Mouse (Mus musculus) MEL (cell line): ENCODE data around the gene Mrpl3.

Experiments used
- CHD1 ChIP-seq: IDR thresholded peaks from 2 replicates; pipeline ENCODE4 v1.6.1; 2012; ENCODE audit warnings: low read depth, mild to moderate bottlenecking, inconsistent platforms, low read length, improper control_type of control experiment
- CHD2 ChIP-seq: IDR thresholded peaks from 2 replicates; pipeline ENCODE4 v1.6.1; 2011; ENCODE audit warnings: low read length, improper control_type of control experiment
- CTCF ChIP-seq, 3 experiments: IDR thresholded peaks in 2 of 3; conservative IDR thresholded peaks in 1 of 3; 2 replicates each; pipeline ENCODE4 v1.5.1; 2011 to 2012; ENCODE audit warnings: low read length in 3 of 3, low read depth in 2 of 3, mild to moderate bottlenecking in 2 of 3, improper control_type of control experiment in 1 of 3, inconsistent platforms in 1 of 3, mixed read lengths in 1 of 3, moderate library complexity in 1 of 3; ENCODE audit not compliant: control insufficient read depth in 1 of 3, insufficient read depth in 1 of 3, poor library complexity in 1 of 3, severe bottlenecking in 1 of 3
- EP300 ChIP-seq, 2 experiments: IDR thresholded peaks; 2 replicates each; pipeline ENCODE4 v1.6.1; 2011; ENCODE audit warnings: improper control_type of control experiment in 2 of 2, low read length in 2 of 2, low read depth in 1 of 2, mild to moderate bottlenecking in 1 of 2
- MAFK ChIP-seq: IDR thresholded peaks from 2 replicates; pipeline ENCODE4 v1.6.1; 2011; ENCODE audit warnings: low read depth, mild to moderate bottlenecking, low read length, improper control_type of control experiment, borderline replicate concordance
- MEF2A ChIP-seq: IDR thresholded peaks from 2 replicates; pipeline ENCODE4 v1.6.1; 2014; ENCODE audit warnings: low read depth, mild to moderate bottlenecking, inconsistent platforms, low read length, improper control_type of control experiment; ENCODE audit not compliant: poor library complexity, insufficient replicate concordance, severe bottlenecking; ENCODE audit errors: extremely low read depth
- SIN3A ChIP-seq: IDR thresholded peaks from 2 replicates; pipeline ENCODE4 v1.6.1; 2012; ENCODE audit warnings: low read length, improper control_type of control experiment, inconsistent platforms
- UBTF ChIP-seq: IDR thresholded peaks from 2 replicates; pipeline ENCODE4 v1.6.1; 2012; ENCODE audit warnings: low read depth, mild to moderate bottlenecking, inconsistent platforms, low read length, improper control_type of control experiment, moderate library complexity, borderline replicate concordance; ENCODE audit not compliant: insufficient read depth
- USF1 ChIP-seq: IDR thresholded peaks from 2 replicates; pipeline ENCODE4 v1.6.1; 2014; ENCODE audit warnings: low read depth, mild to moderate bottlenecking, inconsistent platforms, low read length, improper control_type of control experiment, moderate library complexity
- ZC3H11A ChIP-seq: IDR thresholded peaks from 2 replicates; pipeline ENCODE4 v1.6.1; 2012; ENCODE audit warnings: low read depth, mild to moderate bottlenecking, inconsistent platforms, low read length, improper control_type of control experiment
- ZMIZ1 ChIP-seq: IDR thresholded peaks from 2 replicates; pipeline ENCODE4 v1.6.1; 2012; ENCODE audit warnings: low read depth, mild to moderate bottlenecking, inconsistent platforms, low read length, improper control_type of control experiment, moderate library complexity

GRCm38 (mm10) chr9:105072991-105073748 lies 20.1 kb downstream of the Mrpl3 start:
- TF ChIP-seq CTCF (IDR thresholded peaks at IDR 0.05 in 2 of 3, conservative IDR thresholded peaks at IDR 0.05 in 1 of 3; ENCODE audit: control insufficient read depth in 1 of 3, insufficient read depth in 1 of 3, low read depth in 2 of 3, low read length in 3 of 3, poor library complexity in 1 of 3, severe bottlenecking in 1 of 3) (no peak), USF1 (no peak), SIN3A (no peak), CHD1 (no peak), UBTF (no peak), ZMIZ1 (no peak), EP300 (IDR thresholded peaks at IDR 0.05; ENCODE audit: low read depth in 1 of 2, low read length in 2 of 2) (no peak), ZC3H11A (no peak), MAFK (no peak), MEF2A (no peak), CHD2 (no peak)
